Mouse (Mus musculus) adrenal gland, adult 18-20 months (tissue): ENCODE measurements around the gene Rasa1. TPM values are rescaled to one million over a fixed set of nuclear protein-coding genes. Genes with fewer than 3 reads are reported as not detected.

Source experiments
- DNase-seq, 2 experiments: peaks; one replicate each; pipeline ENCODE4 v3.0.0; 2021 to 2022; ENCODE audit warnings: low spot score in 2 of 2
- long read RNA-seq, 2 experiments: library from polyadenylated mRNA; stranded (forward); transcript quantifications; one replicate each; pipeline ENCODE4 v2.0.0; 2021
- total RNA-seq, 2 experiments: library from RNA; stranded (reverse); gene quantifications; 1 replicate in 1 of 2; 2 replicates in 1 of 2; pipeline ENCODE4 v1.2.3; 2021

Rasa1 gene
- total RNA-seq, result 10 to 100 TPM; 33.2 to 40.6 TPM
- long read RNA-seq, experiment 1, full-length matches to known transcripts, result 5 of 12 reads
- long read RNA-seq, experiment 1, partial matches to known transcripts, result 3 of 12 reads
- long read RNA-seq, experiment 1, other reads (novel, unspliced or antisense), result 4 of 12 reads
- long read RNA-seq, experiment 2, full-length matches to known transcripts, result 48 of 57 reads
- long read RNA-seq, experiment 2, partial matches to known transcripts, result 6 of 57 reads
- long read RNA-seq, experiment 2, other reads (novel, unspliced or antisense), result 3 of 57 reads

DNA sequence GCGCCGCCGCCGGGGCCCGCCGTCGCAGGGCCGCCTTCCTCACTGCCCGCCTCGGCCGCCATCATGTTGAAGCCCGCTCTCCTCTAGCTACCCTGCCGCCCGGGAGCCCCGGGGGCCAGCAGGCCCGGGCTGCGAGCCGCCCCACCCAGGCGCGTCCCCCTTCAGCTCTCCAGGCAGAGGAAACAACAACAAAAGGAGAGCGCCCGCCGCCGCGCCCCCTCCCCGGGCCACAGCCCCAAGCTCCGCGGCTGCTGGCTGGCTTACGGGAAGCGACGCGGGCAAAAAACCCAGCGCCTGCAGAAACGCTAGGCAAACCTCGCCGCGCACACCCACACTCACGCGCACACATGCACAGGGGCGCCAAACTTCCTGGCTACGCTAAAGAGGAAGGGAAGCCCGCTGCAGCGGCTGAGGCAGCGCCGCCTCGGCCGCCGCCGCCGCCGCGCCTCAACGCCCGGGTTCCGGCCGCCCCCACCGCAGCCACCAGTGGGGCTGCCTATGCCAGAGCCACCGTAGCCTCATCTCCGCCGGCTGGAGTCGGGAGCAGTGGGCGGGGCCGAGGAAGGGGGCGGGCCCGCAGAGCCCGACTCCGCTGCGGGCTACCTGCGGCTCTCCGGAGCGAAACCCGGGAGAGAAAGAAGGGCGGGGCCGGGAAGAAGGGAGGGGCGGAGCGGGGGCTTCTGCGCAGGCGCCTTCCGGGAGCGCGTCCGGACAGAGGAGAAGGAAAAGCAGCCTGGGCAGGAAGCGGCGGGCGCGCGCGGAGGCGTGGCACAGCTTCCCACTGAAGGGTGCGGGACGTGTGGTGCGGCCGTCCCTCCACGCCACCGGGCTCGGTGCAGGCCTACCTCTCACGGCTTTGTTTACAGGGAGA is at the start of gene Rasa1:
Gene Rasa1, minus strand, starts transcription at position 288 of the 871 bp plus-strand sequence.
- peak; percentile 90 to 93 for DNase-seq

- DNase-seq, result no peak
Observed at GRCm38 (mm10) chr13:85311547-85311946, 22.6 kb upstream of the Rasa1 start.

- DNase-seq, result no peak
Observed at GRCm38 (mm10) chr13:85310968-85311367, 22.0 kb upstream of the Rasa1 start.

GRCm38 (mm10) chr13:85310483-85310882 is 21.6 kb upstream of the Rasa1 start:
- no peak for DNase-seq

GRCm38 (mm10) chr13:85306039-85306438 is 17.1 kb upstream of the Rasa1 start:
- DNase-seq, result no peak

DNA sequence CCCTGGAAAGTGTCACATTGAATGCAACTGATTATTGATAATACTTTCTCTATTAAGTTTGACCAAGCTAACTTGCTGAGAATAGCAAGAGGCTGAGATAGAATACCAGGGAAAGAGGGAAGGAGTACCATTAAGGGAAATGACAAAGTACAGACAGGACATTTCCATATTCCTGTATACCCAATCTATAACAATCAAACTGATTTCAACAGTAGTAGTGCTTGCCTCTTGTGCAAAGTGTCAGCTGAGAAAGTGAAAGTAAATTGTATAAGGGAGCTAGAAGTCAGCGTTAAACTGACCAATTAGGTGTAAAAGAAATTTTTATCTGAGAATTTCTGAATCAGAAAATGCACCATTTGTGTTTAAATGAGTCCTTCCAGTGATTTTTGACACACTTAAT is 1.7 kb upstream of the Rasa1 start:
- DNase-seq, result no peak

- no peak for DNase-seq
Observed at GRCm38 (mm10) chr13:85288574-85288842, 422 bp downstream of the Rasa1 start.

- DNase-seq, result no peak
Observed at GRCm38 (mm10) chr13:85287876-85288573, 905 bp downstream of the Rasa1 start.

GRCm38 (mm10) chr13:85282626-85283025 is 6.3 kb downstream of the Rasa1 start:
- no peak for DNase-seq

DNA sequence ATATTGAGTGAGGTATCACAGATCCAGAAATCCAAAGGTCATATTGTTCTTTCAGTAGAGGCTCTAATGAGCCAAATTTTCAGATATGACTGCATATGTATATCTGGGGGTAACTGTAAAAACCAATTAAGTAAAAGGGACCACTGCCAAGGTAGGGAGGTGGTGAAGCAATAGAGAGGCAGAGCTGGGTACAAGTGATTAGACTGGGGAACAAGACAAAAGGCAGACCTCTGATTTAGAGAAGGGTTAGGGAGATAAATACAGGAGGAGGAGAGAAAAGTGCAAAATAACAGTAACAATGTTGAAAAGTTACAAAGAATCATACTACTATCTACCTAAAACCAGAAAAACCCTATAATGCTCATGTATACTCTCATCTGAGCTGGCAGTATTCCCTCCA is 10.0 kb downstream of the Rasa1 start:
- DNase-seq, result no peak

DNA sequence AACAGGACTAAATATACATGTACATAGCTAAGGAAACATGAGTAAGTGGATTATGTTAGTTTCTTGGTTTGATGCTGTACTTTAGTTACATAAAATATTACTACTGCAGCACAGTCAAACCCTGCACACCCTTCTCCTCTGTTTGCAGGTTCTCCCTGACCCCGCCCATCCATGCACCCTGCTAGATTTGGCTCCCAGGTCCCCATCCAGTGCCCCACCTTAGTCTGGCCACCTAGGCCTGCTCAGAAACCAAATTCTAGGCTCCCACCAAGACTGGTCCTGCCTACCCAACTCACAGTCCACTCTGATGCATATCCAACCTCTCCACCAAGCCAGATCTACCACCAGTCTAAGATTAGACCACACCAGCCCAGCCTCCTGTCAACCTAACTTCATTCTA is 14.4 kb downstream of the Rasa1 start:
- DNase-seq, result no peak

- no peak for DNase-seq
Observed at GRCm38 (mm10) chr13:85273788-85274187, 15.1 kb downstream of the Rasa1 start.

DNA sequence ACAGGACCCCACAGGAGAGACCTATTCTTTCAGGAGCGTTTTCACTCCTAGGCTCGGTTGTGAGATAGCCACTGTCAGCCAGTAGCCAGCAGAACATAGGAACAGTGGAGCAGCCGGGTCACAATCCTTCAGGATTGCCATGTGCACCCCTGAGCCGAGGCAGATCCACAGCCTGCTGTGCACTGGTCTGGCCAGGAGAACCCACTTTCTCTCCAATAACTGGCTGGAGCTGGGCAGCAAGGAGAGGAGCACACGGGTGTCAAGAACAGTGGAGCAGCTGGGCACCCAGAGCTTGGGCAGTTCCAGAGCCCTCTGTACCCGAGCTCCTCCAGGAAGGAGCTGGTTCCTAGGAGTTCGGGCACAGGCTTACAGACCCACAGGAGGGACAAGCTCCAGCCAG is 50.2 kb downstream of the Rasa1 start:
- DNase-seq, result no peak

DNA sequence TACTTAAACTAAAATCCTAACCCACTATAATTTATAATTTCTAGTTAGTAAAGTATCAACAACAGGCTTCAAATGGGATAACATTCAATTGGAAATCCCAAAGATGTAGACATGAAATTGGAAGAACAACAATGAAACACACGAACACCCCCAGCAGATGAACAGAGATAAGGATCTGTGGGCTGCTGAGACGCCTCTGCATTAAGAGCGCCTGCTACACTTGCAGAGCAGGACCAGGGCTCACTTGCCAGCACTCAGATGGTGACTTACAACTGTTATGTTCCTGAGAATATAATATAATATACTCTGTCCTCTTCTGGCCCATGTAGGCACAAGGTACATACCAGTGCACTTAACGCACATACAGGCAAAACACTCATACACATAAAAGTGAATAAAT is 70.3 kb downstream of the Rasa1 start:
- DNase-seq, result no peak

DNA sequence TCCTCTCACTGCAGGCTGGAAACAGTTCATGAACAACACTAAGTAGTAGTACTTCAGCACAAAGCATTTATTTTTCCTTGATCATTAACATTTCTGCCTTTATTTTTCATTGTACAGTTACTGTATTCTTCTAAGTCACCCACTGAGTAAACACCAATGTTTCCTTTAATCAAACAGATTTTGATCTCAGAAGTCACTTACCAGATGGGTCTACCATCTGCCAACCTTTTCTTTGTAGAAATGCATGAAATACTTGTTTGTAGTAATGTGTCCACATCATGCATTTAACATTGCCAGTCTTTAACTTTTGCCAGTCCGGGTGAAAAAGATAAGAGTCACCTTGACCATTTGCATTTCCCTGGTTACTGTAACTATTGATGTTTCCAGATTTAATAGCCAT is 78.6 kb downstream of the Rasa1 start:
- no peak for DNase-seq

GRCm38 (mm10) chr13:85208656-85209055 is 80.3 kb downstream of the Rasa1 start:
- no peak for DNase-seq

DNA sequence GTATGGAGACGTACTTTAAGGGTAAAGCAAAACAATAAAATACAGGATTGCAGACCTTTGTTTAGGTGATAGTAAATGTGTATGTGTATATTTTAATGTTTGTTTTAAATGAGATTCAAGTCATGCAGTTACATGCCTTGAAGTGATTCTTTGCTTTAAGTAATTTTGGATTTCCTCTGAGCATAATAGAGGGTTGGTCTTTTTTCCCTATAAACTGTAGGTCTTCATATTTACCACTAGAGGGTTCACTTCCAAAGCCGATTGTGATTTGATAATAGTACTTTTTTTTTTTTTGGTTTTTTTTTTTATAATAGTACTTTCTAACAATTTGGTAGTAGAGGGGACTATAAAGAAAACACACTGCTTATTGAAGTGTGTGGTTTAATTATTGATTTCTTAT is 81.4 kb downstream of the Rasa1 start:
- DNase-seq, result no peak

GRCm38 (mm10) chr13:85191253-85191652 is 97.7 kb downstream of the Rasa1 start:
- no peak for DNase-seq

DNA sequence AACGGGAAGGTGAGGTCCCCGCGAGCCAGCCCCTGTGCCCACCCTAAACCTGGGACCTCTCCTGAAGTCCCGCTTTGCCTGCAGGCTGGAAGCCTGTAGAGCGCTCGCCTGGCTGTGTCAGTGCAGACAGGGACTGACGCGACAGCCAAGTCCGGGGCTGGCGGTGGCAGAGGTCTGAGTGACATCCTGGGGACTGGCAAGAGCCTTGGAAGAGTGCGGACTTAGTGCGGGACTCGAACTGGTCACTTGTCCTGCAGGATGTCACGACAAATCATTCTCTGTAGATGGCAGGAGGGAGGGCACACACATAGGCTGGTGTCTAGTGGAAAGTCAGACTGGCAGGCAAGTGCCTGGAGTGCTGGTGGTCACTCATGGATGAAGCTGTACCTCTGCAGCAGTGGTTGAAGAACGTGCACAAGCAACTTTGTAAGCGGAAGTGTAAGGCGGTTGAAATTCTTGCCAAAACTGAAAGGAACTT is 99.2 kb downstream of the Rasa1 start:
- DNase-seq, result peak in 1 of 2 experiments; percentile 50

DNA sequence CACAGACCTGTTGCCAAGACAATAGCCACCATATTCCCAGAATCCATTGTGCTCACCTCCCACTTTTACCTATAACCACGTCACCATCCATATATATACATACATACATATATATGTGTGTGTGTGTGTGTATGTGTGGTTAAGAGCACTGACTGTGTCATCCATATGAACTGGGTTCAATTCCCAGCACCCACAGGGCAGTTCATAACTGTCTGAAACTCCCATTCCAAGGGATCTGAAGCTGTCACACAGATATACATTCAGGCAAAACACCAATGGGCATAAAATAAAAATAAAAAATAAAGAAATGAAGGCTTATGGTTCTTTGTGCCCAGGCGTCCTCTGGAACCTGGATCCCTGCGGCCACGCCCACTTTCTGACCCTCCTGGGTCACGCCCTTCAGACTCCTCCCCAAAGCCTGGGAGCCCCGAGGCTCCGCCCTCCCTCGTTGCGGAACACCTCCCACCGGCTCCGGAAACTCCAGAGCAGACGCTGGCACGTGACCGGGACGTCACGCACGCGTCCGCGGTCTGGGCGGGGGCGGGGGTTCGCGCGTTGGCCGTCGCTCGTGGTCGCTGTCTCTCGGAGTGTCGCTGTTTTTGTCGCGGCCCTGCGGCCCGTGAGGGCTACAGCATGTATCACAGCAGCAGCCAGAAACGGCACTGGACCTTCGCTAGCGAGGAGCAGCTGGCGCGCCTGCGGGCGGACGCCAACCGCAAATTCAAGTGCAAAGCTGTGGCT is 99.9 kb downstream of the Rasa1 start, which contains the start of gene Ccnh:
Gene Ccnh, plus strand, starts transcription at position 506 of the 741 bp plus-strand sequence.
- DNase-seq, result peak; percentile 87 to 91
